Mouse (Mus musculus) lung, postnatal 10 days (tissue): ENCODE measurements around the gene Msh4.
"Not testable (repeated sequence)": the region's sequence is repeated elsewhere in the genome, so short reads cannot be mapped to it uniquely, and the experiment has no call there.

ENCODE experiments used
- DNase-seq: peaks from one replicate; pipeline ENCODE4 v3.0.0; 2021

The Msh4 gene

DNA sequence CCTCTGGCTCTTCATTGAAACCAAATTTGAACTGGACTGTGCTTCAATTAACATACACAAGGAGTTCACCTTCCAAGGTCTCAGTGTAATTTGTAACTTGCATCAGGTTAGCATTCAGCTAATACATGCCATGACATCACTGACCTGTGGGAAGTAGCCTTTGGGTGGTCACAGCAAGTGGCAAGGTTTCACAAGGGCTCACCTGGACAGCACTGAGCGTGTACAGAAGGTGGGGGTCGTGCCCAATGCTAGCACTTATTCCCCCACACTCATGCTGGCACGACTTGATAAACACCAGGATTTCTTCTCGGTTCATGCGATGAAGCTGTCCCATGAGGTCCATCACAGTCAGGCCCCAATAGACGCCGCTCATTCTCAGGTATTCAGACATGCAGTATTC, 4.6 kb upstream of the Msh4 start:
- no peak for DNase-seq

DNA sequence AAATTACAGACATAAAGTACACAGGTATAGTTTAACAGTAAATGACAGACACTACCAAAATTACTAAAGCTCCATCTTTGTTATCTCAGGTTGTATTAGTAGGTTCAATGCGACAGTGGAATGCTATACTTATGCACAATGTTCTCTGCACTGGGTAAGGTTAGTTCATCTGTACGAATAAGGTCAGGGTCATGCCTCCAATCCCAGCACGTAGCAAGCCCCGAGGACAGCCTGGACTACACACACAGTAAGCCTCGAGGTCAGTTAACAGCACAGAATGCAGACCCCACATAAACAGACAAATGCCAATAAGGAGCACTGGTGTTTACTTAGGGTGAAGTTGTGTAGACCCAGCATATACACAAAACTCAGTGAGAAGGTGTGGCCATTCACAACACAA, 3.0 kb upstream of the Msh4 start:
- DNase-seq: no peak

DNA sequence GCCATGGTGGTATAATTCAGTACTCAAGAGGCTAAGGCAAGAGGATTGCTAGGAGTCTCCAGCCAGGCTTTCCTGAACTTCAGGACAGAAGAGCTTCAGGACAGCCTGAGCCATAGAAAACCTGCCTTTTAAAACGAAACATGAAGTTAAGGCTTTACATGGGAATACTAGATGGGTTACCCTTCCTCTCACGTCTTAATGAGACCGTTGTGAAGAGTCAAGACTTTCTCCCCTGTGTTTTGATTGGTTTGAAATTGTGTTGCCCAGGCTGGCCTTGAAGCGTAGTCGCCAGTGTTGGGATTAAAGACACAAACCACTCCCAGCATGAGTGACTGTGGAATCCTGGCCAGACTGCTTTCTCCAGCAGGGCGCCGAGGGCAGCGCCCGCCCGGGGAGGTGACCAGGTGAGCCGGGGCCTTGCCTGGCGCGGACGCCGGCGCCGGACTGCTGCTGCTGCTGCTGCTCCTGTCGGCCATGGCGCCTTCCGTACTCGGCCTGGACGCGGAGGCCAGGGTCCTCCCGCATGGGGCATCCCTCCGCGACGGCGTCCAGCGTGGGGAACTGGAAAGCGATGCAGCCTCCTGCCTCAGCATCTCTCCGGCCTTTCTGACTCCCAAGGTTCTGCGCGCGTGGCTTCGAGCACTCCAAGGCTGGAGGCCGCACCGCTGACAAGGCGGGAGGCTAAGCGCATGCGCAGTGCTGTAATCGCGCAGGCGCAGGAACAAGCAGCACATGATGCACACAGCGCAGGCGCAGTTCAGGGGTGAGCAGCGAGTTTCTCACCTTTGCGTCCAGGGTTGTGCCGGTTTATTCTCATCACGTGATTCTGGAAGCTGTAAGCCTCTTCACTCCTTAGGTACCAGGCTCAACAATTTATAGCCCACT, 445 bp downstream of the Msh4 start:
- DNase-seq: no peak

DNA sequence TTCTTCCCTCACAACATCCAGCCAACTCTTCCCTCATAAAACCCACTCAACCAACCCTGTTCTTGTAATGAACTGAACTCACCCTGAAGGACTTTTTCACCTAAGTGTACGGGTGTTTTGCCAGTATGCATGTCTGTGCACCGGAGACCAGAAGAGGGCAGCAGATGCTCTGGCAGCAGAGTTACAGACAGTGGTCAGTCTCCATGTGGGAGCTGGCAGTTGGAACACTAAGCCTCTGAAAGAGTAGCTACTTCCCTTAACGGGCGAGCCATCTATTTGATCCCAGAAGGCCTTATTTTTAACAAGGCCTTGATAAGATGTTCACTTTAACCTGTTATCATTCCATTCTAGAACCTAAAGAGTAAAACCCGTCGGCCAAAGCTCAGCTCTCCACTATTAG, 1.4 kb downstream of the Msh4 start:
- peak; percentile 60 for DNase-seq

DNA sequence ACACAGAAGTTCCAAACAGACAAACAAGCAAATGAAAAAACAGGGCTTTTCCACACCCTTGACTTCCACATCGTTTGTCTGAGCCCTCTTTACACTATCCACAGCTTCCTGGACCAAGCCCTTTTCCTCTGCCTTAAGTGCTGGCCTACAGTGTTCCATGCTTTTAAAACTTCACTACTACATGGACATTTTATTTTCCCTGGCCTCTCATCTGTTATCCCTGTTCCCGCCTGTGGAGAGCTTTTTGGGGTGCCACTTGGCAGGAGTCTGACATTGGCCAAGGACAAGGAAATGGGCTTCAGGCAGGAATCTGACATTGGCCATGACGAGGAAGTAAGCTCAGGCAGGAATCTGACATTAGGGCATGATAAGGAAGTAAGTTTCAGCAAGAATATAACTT, 3.3 kb downstream of the Msh4 start:
- no peak for DNase-seq

DNA sequence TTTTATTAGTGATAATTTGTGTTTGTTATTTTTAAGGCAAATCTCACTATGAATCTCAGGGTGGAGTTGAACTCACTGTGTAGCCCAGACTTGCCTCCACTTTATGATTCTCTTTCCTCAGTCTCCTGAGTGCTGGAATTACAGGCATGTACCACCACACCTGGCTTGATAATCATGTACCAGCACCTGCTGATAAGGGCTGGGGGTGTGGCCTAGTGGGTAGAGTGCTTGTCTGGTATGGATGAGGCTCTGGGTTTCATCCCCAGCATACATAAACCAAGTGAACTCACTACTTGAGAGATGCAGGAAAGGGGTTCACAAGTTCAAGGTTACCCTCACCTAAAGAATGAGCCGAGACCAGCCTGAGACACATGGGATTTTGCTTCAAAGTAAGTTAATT, 4.0 kb downstream of the Msh4 start:
- DNase-seq: no peak

DNA sequence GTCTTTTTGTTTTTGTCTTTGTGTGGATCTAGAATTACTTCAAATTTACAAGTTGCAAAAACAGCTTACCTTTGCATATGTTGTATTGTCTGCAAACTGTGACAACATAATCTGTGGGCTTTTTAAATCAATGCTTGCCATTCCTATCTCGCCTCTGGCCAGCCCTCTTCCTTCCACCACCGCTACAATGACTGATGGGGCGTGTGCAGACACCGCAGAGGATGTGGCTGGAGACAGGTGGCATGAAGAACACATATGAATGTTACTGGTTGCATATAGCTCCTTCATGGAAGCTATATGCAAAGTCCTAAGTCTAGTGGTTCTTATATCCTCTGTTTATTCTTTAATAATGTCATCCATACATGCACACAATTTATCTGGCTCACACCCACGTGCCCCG, 8.7 kb downstream of the Msh4 start:
- DNase-seq: no peak

DNA sequence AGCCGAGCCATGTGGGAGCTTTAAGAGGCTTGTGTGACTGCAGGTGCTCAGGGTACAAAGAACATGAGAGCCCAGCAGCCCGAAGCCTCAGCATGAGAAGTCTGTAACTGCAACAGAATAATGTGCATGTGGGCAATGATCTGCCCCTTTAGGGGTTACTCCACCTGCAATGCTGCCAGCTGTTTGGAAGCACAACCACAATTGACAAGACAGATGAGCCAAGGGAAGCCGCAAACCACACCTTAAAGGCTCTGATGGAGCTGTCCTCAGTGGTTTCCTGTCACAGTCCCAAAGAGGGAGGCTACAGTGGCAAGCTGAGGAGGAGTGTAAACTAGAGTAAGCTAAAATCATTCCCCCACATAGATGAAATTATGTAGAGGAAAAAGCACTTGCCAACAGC, 10.5 kb downstream of the Msh4 start:
- no peak for DNase-seq

DNA sequence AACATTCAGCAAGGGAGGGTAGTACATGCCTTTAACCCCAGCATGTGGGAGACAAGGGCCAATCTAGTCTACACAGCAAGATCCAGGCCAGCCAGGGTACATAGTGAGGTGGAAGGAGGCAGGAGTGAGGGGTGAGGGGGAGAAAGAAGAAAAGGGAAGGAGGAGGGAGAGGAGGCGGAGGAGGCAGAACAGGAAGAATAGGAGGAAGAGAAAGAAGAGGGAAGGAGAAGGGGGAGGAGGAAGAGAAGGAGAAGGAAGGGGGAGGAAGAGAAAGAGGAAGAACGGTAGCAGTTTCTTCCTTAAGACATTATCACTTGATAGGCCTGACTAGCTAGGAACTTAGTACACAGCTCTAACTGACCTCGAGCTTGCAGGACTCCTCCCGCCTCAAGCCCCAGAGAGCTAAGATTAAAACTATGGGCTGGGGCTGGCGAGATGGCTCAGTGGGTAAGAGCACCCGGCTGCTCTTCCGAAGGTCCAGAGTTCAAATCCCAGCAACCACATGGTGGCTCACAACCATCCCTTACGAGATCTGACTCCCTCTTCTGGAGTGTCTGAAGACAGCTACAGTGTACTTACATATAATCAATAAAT, 16.7 kb downstream of the Msh4 start:
- no peak for DNase-seq

DNA sequence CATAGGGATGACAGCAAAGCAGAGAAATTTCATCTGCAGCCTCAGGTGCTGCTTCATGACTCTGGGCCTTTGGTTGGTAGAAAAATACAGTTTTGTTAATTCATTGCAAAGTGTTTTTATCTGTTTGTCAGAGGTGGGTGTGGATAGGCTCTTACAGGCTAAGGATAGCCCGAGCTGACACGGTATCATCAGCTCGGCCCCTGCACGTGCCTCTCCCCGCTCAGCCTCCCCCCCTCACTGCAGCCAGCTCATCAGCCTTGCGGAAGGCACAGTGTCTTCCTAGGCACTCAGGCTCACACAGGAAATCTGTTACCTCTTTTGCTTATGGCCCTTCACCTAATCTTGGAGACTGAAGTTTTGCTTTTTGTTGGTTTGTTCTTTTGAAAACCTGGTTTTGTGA, 17.8 kb downstream of the Msh4 start:
- DNase-seq: no peak

DNA sequence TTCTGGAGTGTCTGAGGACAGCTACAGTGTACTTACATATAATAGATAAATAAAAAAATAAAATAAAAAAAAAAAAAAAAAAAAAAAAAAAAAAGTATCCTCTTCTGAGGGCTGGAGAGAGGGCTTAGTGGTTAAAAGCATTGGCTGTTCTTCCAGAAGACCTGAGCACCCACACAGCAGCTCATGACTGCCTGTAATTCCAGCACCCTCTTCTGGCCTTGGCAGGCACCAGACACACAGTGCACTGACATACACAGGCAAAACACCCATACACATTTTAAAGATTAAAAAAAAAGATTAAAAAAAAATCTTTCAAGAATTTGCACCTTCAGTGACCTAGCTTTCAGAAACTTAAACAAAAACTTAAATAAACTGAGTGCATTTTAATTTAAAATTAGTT, 19.6 kb downstream of the Msh4 start:
- no peak for DNase-seq

DNA sequence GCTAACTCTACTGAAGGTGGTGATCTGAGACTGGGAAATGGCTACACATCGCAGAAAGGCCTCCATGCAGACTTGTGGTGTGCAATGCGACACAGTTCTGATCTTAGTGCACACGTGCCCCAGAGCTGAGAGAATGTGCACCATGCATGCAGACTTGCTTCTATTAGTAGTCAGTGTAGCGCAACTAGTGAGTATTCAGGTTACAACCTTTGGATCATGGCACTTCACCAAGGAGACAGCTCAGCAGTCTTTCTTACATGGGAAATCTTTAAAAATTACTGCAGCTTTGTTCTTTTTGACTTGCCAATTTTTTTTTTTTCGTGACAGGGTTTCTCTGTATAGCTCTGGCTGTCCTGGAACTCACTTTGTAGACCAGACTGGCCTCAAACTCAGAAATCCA, 34.5 kb downstream of the Msh4 start:
- DNase-seq: no peak

DNA sequence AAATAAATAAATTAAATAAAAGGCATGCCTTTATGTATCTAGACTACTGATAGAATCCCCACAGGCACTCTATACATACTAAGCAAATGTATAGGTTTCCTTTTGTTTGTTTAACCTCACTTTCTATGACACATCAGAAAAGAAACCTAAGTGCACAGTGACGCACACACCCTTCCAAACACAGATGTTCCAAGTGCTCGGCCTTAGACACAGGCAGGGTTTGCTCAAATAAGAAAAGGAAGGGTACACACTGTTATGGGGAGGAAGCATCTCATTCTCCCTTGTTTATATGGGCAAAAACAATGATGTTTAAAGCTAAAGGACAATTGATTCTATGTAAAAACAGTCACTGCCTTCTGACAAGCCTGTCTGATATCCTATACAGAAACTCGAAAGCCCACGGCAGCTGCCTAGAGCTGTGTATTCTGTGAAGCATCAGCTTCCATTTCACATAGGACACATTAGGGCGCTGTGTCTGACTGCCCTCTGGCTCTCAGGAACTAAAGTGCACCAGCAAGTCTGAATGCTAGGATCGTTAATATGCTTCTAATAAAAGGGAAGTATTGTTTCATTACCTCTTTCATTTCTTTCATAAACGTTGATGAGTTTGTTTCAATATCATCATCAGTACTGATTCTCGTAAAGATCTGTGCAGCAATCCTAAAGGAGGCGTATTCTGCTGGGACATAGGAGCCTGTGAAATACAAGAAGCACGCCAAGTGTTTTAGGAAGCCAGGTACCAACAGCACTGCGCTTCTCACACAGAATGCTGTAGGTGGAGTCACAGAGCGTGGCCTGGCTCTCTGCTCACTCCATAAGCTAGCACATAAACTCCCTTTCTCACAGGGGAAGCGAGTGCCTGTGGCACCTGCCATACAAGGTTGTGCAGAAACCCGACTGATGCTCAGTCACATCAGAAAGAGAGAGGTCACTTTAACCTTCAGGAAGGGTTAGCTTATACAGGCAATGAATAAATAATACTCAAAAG, 38.5 kb downstream of the Msh4 start:
- no peak for DNase-seq

DNA sequence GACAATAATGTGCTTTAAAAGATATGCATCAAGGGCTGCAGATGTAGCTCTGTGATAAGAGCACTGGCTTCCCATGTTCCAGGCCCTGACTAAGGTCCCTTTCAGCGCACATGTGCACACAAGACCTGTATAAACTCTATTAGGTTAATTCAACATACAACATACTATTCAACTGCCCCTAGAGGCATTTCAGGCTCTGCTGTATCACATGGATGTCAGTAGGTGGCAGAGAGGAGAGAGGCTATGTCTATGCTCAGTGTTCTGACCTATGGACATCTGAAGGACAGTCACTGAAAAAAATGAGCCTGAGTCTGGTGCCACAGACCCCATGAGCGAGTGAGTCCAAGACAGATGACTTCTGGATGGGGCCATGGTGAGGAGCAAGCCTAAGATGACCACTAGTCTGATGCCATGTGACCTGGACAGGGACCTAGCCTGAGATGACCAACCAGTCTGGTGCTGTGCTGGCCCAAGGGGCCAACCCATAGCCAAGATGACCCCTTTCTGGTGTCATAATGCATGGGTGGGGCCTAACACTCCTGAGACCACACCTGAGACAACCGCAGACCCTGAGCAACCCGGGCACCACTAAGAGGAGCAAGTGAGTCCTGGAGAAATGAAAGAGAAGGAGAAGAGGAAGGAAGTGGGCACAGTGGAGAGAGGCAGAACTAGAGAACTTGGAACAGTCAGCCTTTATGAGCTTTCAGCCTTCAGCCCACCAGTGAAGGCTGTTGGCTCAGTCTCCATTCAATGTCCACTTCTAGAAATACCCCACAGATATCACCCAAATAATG, 41.1 kb downstream of the Msh4 start:
- DNase-seq: no peak

DNA sequence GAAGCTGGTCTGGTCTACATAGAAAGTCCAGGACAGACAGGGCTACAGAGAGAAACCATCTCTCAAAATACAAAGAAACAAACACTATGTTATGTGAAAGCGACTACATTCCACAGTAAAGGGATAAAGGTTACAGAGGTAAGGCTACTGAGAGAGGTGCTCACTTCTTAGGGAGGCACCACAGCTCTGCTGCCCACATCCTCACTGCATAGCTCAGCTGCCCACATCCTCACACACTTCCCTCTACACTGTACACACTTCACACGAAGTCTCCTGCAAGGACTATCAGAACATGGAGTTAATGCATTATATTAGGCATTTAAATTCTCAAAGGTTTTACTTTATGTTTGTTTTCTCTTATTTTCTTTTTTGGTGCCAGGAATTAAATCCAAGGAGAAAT, 42.1 kb downstream of the Msh4 start:
- no peak for DNase-seq

DNA sequence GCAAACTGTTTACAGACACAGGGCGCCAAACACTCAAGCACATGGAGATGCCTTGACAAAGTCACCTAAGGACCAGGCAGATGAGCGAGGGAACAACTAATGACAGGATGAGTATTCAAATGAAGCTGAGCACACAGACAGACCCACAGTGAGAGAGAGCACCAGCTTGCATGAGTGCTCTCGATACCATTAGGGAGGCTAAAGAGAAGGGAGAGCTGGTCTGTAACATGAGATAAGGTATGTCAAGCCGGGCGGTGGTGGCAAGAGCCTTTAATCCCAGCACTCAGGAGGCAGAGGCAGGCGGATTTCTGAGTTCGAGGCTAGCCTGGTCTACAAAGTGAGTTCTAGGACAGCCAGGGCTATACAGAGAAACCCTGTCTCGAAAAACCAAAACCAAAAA, 45.5 kb downstream of the Msh4 start:
- DNase-seq: not testable (repeated sequence)

DNA sequence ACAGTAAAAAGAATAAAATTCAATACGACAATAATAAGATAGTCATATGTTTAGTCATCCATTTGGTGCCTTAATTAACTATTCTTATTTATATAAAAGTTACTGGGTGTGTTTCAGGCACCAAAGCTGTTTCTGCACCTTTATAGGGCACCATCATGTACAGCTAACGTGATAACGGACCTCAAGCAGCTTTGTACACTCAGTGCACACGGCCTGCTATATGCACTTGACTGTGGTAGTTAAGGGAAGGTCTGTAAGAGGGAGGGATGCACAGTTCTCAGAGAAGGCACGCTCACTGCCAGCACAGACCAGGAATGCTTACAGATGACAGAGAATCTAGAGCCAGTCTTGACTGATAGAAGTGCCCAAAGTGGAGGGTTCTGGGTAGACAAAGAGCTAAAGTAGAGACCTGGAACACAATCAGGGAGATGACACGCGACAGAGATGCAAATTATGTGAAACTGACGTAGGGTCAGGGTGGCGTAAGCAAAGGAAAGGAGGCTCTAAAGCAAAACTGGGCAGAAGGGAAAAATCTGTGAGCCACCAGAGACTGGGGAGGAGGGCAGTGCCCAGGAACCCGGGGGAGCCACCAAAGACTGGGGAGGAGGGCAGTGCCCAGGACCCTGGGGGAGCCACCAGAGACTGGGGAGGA, 47.5 kb downstream of the Msh4 start:
- DNase-seq: no peak

DNA sequence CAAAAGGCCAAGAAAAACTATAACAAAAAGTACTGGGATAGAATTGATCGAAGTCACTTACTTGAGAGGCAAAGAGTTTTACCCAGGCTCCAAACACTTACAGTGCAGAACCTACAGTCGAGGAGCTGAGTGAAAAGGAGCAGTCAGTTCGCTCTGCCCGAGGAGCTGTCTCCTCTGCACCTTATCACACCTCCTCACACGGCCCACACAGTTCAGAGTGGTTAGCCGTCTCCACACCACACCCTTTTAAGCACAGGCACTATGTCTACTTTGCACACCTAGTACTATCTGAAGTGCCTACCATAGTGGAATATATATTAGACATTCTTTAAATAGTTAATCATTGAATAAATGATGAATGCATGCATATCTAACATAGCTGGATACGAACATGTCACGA, 53.7 kb downstream of the Msh4 start:
- no peak for DNase-seq

DNA sequence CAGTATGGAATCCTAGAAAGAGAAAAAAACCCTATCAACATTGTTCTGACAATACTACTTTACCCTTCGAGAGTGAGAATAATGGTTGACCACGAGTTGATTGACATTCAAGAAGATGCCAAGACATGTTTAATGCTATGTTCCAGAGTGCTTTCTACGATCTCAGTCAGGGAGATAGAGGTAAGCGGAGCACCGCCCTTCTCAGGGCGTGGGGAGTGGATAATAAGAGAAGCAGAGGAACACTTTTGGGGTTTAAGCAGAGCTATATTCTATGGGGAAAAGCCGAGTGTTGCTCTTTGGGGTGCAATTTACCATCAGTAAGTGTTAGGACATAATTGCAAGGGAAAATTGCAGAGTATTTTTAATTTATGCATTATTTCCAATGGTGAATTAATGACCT, 55.2 kb downstream of the Msh4 start:
- DNase-seq: no peak

DNA sequence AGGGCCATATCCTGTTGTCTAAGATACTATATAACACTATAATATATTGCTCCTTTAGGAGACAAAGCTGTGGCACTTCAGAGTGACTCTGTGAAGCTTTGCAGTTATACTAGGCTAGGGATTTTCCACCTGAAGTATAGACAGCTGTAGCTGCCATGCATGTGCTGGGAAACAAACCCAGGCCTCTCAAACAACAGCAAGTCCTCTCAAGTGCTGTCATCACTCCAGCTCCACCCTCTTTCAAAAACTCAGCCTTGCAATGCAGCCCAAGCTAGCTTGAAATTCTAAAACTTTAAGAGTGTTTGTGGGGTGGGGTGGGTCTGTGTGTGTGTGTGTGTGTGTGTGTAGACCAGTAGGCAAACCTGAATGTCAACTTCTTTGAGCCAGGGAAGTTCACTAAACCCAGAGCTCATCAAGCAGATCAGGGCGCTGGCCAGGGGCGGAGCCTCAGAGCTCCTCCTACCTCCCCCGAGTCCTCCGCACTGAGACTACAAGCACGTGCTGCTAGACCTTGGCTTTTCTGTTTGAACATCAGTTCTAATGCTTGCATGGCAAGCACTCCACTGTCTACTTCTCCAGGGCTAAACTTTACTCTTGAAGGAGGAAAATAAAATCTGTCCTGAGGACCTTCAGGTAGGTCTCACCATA, 56.4 kb downstream of the Msh4 start:
- peak; percentile 36 for DNase-seq

DNA sequence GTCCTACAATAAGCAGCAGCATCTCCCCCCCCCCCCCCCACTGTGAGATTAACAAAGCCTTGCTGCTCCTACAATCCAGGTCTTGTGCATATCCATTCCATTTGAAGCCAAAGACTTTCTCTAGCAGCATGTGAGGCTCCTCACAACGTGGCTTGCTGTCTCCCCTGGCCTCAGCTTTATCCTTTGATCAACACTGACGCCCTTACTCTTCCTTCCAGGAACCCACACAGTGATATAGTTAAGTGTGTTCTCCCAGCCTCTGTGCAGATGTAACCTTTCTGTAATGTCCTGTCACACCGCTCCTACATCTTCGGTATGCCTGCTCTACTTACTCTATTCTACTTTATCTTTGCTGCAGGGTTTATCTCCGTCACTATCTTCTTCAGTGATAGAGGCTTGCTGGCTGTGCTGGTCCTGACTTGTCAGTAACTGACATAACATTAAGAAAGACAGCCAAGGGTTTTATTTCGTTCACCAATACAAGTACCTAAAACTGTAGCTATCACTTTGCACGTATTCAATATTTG, 58.7 kb downstream of the Msh4 start:
- no peak for DNase-seq
